Mouse (Mus musculus) CH12.LX (cell line): ENCODE measurements around the gene Rgs17. TPM values are rescaled to one million over a fixed set of nuclear protein-coding genes. Genes with fewer than 3 reads are reported as not detected.

ENCODE experiments used
- DNase-seq: peaks from one replicate; pipeline ENCODE4 v3.0.0-alpha.2; 2013; ENCODE audit errors: extremely low read depth
- H3K27ac ChIP-seq: 2 replicates; pipeline ENCODE4 v1.5.1; 2012; ENCODE audit warnings: low read depth, mild to moderate bottlenecking, control low read depth, moderate library complexity; ENCODE audit not compliant: insufficient read depth
- H3K27me3 ChIP-seq: replicated peaks from 2 replicates; pipeline ENCODE3; 2012; ENCODE audit warnings: inconsistent platforms
- H3K36me3 ChIP-seq, 2 experiments: replicated peaks in 1 of 2; 2 replicates each; pipeline versions ENCODE3 to v1.6.1; 2012; ENCODE audit warnings: inconsistent platforms in 1 of 2, low read length in 1 of 2, mild to moderate bottlenecking in 1 of 2, mixed read lengths in 1 of 2, moderate library complexity in 1 of 2; ENCODE audit not compliant: control insufficient read depth in 1 of 2, insufficient read depth in 1 of 2
- H3K4me1 ChIP-seq, 2 experiments: 2 replicates each; pipeline ENCODE4 v1.6.1; 2012; ENCODE audit warnings: inconsistent platforms in 1 of 2, moderate library complexity in 1 of 2; ENCODE audit not compliant: insufficient read depth in 2 of 2, control insufficient read depth in 1 of 2
- H3K4me2 ChIP-seq: 2 replicates; pipeline ENCODE4 v1.6.1; 2012; ENCODE audit warnings: low read depth, mild to moderate bottlenecking, control low read depth; ENCODE audit not compliant: poor library complexity, insufficient read depth, severe bottlenecking
- H3K4me3 ChIP-seq, 3 experiments: fragments of 150-350 bp in 1 of 3; sonication (generic) in 1 of 3; replicated peaks in 1 of 3; 2 replicates each; pipeline versions ENCODE3 to v1.5.1; 2011 to 2012; ENCODE audit warnings: low read depth in 2 of 3, low read length in 2 of 3, mild to moderate bottlenecking in 2 of 3, moderate library complexity in 2 of 3, control low read depth in 1 of 3, improper control_type of control experiment in 1 of 3, inconsistent platforms in 1 of 3, mixed read lengths in 1 of 3; ENCODE audit not compliant: poor library complexity in 1 of 3
- H3K79me2 ChIP-seq: replicated peaks from 2 replicates; pipeline ENCODE4 v1.6.1; 2012; ENCODE audit warnings: mild to moderate bottlenecking, moderate library complexity; ENCODE audit not compliant: control insufficient read depth, poor library complexity, insufficient read depth, severe bottlenecking; ENCODE audit errors: extremely low read depth
- H3K9ac ChIP-seq: 2 replicates; pipeline ENCODE4 v1.6.1; 2012; ENCODE audit warnings: low read depth, mild to moderate bottlenecking, control low read depth, moderate library complexity; ENCODE audit not compliant: insufficient read depth
- H3K9me3 ChIP-seq: replicated peaks from 2 replicates; pipeline ENCODE3; 2012; ENCODE audit warnings: low read length, inconsistent platforms, mixed read lengths
- BHLHE40 ChIP-seq: IDR thresholded peaks from 2 replicates; pipeline ENCODE4 v1.6.1; 2011; ENCODE audit warnings: mild to moderate bottlenecking, low read depth, low read length, improper control_type of control experiment
- CHD2 ChIP-seq: IDR thresholded peaks from 2 replicates; pipeline ENCODE4 v1.6.1; 2011; ENCODE audit warnings: low read length, improper control_type of control experiment
- CTCF ChIP-seq, 2 experiments: IDR thresholded peaks in 1 of 2; conservative IDR thresholded peaks in 1 of 2; 2 replicates each; pipeline ENCODE4 v1.5.1; 2011 to 2012; ENCODE audit warnings: low read depth in 2 of 2, low read length in 2 of 2, improper control_type of control experiment in 1 of 2, inconsistent platforms in 1 of 2, mild to moderate bottlenecking in 1 of 2, moderate library complexity in 1 of 2
- E2F4 ChIP-seq: IDR thresholded peaks from 2 replicates; pipeline ENCODE4 v1.6.1; 2011; ENCODE audit warnings: low read depth, low read length, improper control_type of control experiment; ENCODE audit not compliant: insufficient replicate concordance
- ELF1 ChIP-seq: IDR thresholded peaks from 2 replicates; pipeline ENCODE4 v1.6.1; 2014; ENCODE audit warnings: low read depth, mild to moderate bottlenecking, inconsistent platforms, low read length, improper control_type of control experiment
- EP300 ChIP-seq: IDR thresholded peaks from 2 replicates; pipeline ENCODE4 v1.6.1; 2011; ENCODE audit warnings: low read length, improper control_type of control experiment
- ETS1 ChIP-seq: conservative IDR thresholded peaks from 2 replicates; pipeline ENCODE4 v1.6.1; 2012; ENCODE audit warnings: low read depth, mild to moderate bottlenecking, inconsistent platforms, low read length, improper control_type of control experiment, moderate library complexity
- GABPA ChIP-seq: IDR thresholded peaks from 2 replicates; pipeline ENCODE4 v1.6.1; 2012; ENCODE audit warnings: low read depth, low read length, improper control_type of control experiment, inconsistent platforms; ENCODE audit not compliant: insufficient replicate concordance
- JUN ChIP-seq: IDR thresholded peaks from 2 replicates; pipeline ENCODE4 v1.6.1; 2011; ENCODE audit warnings: low read depth, mild to moderate bottlenecking, low read length, improper control_type of control experiment, moderate library complexity; ENCODE audit not compliant: insufficient read depth
- JUND ChIP-seq: conservative IDR thresholded peaks from 2 replicates; pipeline ENCODE4 v1.6.1; 2011; ENCODE audit warnings: low read depth, low read length, improper control_type of control experiment
- KAT2A ChIP-seq: IDR thresholded peaks from 2 replicates; pipeline ENCODE4 v1.6.1; 2012; ENCODE audit warnings: low read length, improper control_type of control experiment, inconsistent platforms; ENCODE audit not compliant: insufficient replicate concordance
- MEF2A ChIP-seq: IDR thresholded peaks from 2 replicates; pipeline ENCODE4 v1.6.1; 2014; ENCODE audit warnings: low read depth, mild to moderate bottlenecking, inconsistent platforms, low read length, improper control_type of control experiment, borderline replicate concordance
- MXI1 ChIP-seq: IDR thresholded peaks from 2 replicates; pipeline ENCODE4 v1.6.1; 2011; ENCODE audit warnings: mild to moderate bottlenecking, low read depth, low read length, improper control_type of control experiment
- MYC ChIP-seq: IDR thresholded peaks from 2 replicates; pipeline ENCODE4 v1.6.1; 2011; ENCODE audit warnings: low read depth, mild to moderate bottlenecking, improper control_type of control experiment, low read length
- POLR2AphosphoS2 ChIP-seq: IDR thresholded peaks from 2 replicates; pipeline ENCODE4 v1.6.1; 2011; ENCODE audit warnings: low read depth, low read length, improper control_type of control experiment
- RAD21 ChIP-seq: IDR thresholded peaks from 2 replicates; pipeline ENCODE4 v1.6.1; 2011; ENCODE audit warnings: low read depth, mild to moderate bottlenecking, low read length, improper control_type of control experiment, moderate library complexity
- SIN3A ChIP-seq: IDR thresholded peaks from 2 replicates; pipeline ENCODE4 v1.6.1; 2012; ENCODE audit warnings: low read length, improper control_type of control experiment, inconsistent platforms
- SMC3 ChIP-seq: IDR thresholded peaks from 2 replicates; pipeline ENCODE4 v1.6.1; 2011; ENCODE audit warnings: low read depth, low read length, improper control_type of control experiment
- TCF12 ChIP-seq: IDR thresholded peaks from 2 replicates; pipeline ENCODE4 v1.6.1; 2014; ENCODE audit warnings: low read depth, mild to moderate bottlenecking, inconsistent platforms, low read length, improper control_type of control experiment
- USF1 ChIP-seq: IDR thresholded peaks from 2 replicates; pipeline ENCODE4 v1.6.1; 2014; ENCODE audit warnings: low read depth, mild to moderate bottlenecking, inconsistent platforms, low read length, improper control_type of control experiment
- ZKSCAN1 ChIP-seq: IDR thresholded peaks from 2 replicates; pipeline ENCODE4 v1.6.1; 2012; ENCODE audit warnings: low read depth, inconsistent platforms, low read length, improper control_type of control experiment, borderline replicate concordance
- ZMIZ1 ChIP-seq: IDR thresholded peaks from 2 replicates; pipeline ENCODE4 v1.6.1; 2012; ENCODE audit warnings: low read depth, mild to moderate bottlenecking, inconsistent platforms, low read length, improper control_type of control experiment
- ZNF384 ChIP-seq: IDR thresholded peaks from 2 replicates; pipeline ENCODE4 v1.6.1; 2012; ENCODE audit warnings: low read depth, low read length, improper control_type of control experiment, inconsistent platforms
- dilution Hi-C: fragments of 300-500 bp; cut with MboI; formaldehyde crosslinking; loops from 2 replicates; pipeline ENCODE4 v1.14.3; 2020; ENCODE audit warnings: low sequenced_read_pairs; ENCODE audit not compliant: extremely low pct_unique_long_range_greater_than_20kb, extremely low pct_ligation_motif_present
- in situ Hi-C: fragments of 300-500 bp; cut with MboI; formaldehyde crosslinking; loops from 3 replicates; pipeline ENCODE4 v1.14.3; 2019; ENCODE audit warnings: low sequenced_read_pairs, low pct_ligation_motif_present, low pct_unique_long_range_greater_than_20kb, mixed read lengths
- polyA plus RNA-seq: library from polyadenylated mRNA; unstranded; fragments of >175 nt; gene quantifications from 2 replicates; pipeline ENCODE4 v1.2.1, GENCODE M21; 2012; ENCODE audit warnings: low read depth; ENCODE audit not compliant: insufficient read length
- total RNA-seq, 2 experiments: library from RNA; depleted of rRNA; stranded (reverse); fragments of 300-350 nt in 1 of 2; fragments of >200 nt in 1 of 2; gene quantifications; 2 replicates each; pipeline ENCODE4 v1.2.3; 2012 to 2014

The Rgs17 gene
- total and polyA plus RNA-seq, 3 experiments = not detected

DNA sequence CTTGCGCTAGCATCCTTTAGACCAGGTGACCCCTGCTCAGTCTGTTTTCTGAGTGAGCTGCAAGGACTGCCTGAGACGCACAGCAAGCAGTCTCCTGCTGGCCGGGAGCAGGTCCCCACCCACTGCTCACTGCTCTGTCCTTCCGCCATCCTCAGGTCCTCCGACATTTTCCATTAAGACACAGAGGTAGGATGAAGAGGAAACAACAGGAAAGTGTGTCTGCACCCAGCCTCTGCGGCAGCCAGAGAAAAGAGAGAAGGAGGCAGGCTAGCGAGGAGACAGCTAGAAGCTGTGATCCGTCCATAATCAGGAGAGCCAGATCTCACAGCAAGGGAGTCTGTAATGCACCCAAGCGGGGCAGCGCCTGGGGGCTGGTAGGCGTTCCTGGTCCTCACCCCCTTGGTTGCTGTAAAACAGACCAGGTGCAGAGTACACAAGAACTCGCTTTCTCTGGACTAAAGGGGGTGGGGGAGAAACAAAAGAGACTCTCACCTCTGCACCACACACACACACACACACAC lies 1.1 kb downstream of the Rgs17 start:
- DNase-seq = no peak
- TF ChIP-seq MEF2A (no peak), BHLHE40 (no peak), SMC3 (no peak), EP300 (no peak), CTCF (conservative IDR thresholded peaks at IDR 0.05 in 1 of 2, IDR thresholded peaks at IDR 0.05 in 1 of 2; ENCODE audit: low read depth in 2 of 2, low read length in 2 of 2) (no peak), ZKSCAN1 (no peak), ETS1 (no peak), MXI1 (no peak), JUN (no peak), POLR2AphosphoS2 (no peak), ZNF384 (no peak), MYC (no peak)
- TF ChIP-seq, all 38 proteins: peak for 0
- no peaks in the 10 kb centered on the region for H3K27me3 ChIP-seq
- H3K9ac ChIP-seq = no peak overlapping the region
- no peaks in the 10 kb centered on the region for H3K79me2 ChIP-seq
- H3K27ac ChIP-seq = no peak overlapping the region
- no peaks in the 10 kb centered on the region for H3K9me3 ChIP-seq
- H3K4me1 ChIP-seq = no peaks in the 10 kb centered on the region
- H3K4me2 ChIP-seq = no peak overlapping the region
- in situ Hi-C loops (no loop called here), dilution Hi-C loops (no loop called here)
- H3K36me3 ChIP-seq = no peaks in the 10 kb centered on the region
- H3K4me3 ChIP-seq = no peak overlapping the region

DNA sequence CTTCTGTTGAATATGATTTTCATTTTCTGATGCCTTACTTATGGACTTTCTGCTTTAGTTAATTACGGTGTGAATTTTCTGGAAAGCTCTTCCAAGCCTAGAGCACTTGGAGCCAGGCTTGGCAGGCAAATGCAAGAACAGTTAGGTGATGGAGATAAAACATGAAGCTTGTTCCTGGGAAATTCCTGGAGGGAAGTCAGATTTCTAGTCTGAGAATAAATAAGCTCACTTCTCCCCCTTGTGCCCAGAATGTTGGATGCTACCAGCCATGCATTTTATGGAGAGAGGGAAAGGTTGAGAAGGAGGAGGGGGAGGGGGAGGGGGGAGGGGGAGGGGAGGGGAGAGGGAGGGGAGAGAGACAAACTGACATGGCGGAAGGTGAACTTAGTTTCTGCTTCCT lies 17.8 kb downstream of the Rgs17 start:
- no peak overlapping the region for H3K4me3 ChIP-seq
- DNase-seq = no peak
- H3K9ac ChIP-seq = no peak overlapping the region
- no peaks in the 10 kb centered on the region for H3K4me1 ChIP-seq
- no peaks in the 10 kb centered on the region for H3K79me2 ChIP-seq
- H3K27ac ChIP-seq = no peak overlapping the region
- no peaks in the 10 kb centered on the region for H3K27me3 ChIP-seq
- in situ Hi-C loops = no loop called here
- H3K4me2 ChIP-seq = no peak overlapping the region
- TF ChIP-seq BHLHE40 = no peak
- TF ChIP-seq KAT2A = no peak
- no peak for TF ChIP-seq MEF2A
- TF ChIP-seq, all 38 proteins: peak for 0
- dilution Hi-C loops = no loop called here
- H3K9me3 ChIP-seq = no peaks in the 10 kb centered on the region
- no peaks in the 10 kb centered on the region for H3K36me3 ChIP-seq

DNA sequence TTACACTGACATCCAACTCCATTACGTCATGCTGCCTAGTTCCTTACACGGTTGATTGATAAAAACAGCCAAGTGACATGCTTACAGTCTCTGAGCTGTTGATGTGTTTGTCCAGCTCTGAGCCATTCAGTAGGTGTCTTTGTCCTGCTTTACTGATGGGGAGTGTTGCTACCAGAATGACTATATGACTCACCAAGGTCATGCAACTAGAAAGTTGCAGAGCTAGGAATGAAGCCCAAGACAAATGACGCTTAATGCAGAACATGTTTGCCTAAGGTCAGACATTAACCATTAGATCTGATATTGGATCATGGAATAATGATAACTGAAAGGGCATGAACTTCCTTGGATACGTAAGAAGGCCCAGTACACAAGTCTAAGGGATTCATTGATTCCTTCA lies 20.4 kb downstream of the Rgs17 start:
- Histone ChIP-seq H3K4me2 (no peak overlapping the region), H3K4me1 (no peaks in the 10 kb centered on the region), H3K27me3 (no peaks in the 10 kb centered on the region), H3K36me3 (no peaks in the 10 kb centered on the region), H3K9me3 (no peaks in the 10 kb centered on the region), H3K9ac (no peak overlapping the region), H3K4me3 (no peak overlapping the region), H3K27ac (no peak overlapping the region), H3K79me2 (no peaks in the 10 kb centered on the region)
- no peak for TF ChIP-seq ELF1
- TF ChIP-seq ZKSCAN1 = no peak
- no peak for TF ChIP-seq CTCF (conservative IDR thresholded peaks at IDR 0.05 in 1 of 2, IDR thresholded peaks at IDR 0.05 in 1 of 2; ENCODE audit: low read depth in 2 of 2, low read length in 2 of 2)
- TF ChIP-seq POLR2AphosphoS2 = no peak
- TF ChIP-seq TCF12 = no peak
- no peak for TF ChIP-seq RAD21
- TF ChIP-seq USF1 = no peak
- no peak for TF ChIP-seq CHD2
- TF ChIP-seq JUND = no peak
- TF ChIP-seq JUN = no peak
- TF ChIP-seq GABPA = no peak
- TF ChIP-seq MXI1 = no peak
- no peak for TF ChIP-seq E2F4
- TF ChIP-seq ZMIZ1 = no peak
- TF ChIP-seq MEF2A = no peak
- no peak for TF ChIP-seq SIN3A
- TF ChIP-seq KAT2A = no peak
- no peak for TF ChIP-seq SMC3
- TF ChIP-seq EP300 = no peak
- DNase-seq = no peak
- in situ Hi-C loops = no loop called here
- dilution Hi-C loops = no loop called here
